Mouse (Mus musculus) spleen, postnatal 36 days (tissue): ENCODE results near the gene Ppip5k2.
A peak's percentile ranks its signal among the peaks of the same experiment; 100 is the strongest.
"Not testable (repeated sequence)": the region's sequence is repeated elsewhere in the genome, so short reads cannot be mapped to it uniquely, and the experiment has no call there.

Experiments
- DNase-seq, 2 experiments: peaks; one replicate each; pipeline ENCODE4 v3.0.0; 2022; ENCODE audit warnings: low spot score in 2 of 2, mixed read lengths in 1 of 2

Gene Ppip5k2

GRCm38 (mm10) chr1:97769904-97770753 is at the start of gene Ppip5k2, which contains the start of gene Gin1:
Gene Ppip5k2 (minus strand): TSS chr1:97770411.
Gene Gin1 (plus strand): TSS chr1:97770172.
- peak; percentile 92 to 93 for DNase-seq

- DNase-seq, result no peak
Observed at GRCm38 (mm10) chr1:97809255-97809912, 39.2 kb upstream of the Ppip5k2 start.

- no peak for DNase-seq
Observed at GRCm38 (mm10) chr1:97804520-97804919, 34.3 kb upstream of the Ppip5k2 start.

GRCm38 (mm10) chr1:97802207-97802902 is 32.1 kb upstream of the Ppip5k2 start:
- DNase-seq, result no peak

DNA sequence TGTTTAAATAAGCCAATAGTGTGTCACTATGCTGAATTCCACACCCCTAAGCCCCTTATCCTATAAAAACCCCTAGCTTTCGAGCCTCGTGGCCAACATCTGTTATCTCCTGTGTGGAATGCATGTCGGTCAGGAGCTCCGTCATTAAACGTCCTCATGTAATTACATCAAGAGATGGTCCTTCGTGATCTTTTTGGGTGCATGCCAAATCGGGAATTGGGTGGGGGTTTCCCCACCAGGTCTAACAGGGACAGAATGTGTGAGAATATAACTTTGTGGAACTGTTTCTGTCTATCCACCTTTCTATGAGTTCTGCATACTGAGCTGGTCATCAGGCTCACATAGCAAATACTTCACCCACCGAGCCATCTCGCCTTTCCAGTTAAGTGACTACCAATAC is 25.7 kb upstream of the Ppip5k2 start:
- no peak for DNase-seq

- DNase-seq, result no peak
Observed at GRCm38 (mm10) chr1:97794110-97794509, 23.9 kb upstream of the Ppip5k2 start.

GRCm38 (mm10) chr1:97788490-97788889 is 18.3 kb upstream of the Ppip5k2 start:
- no peak for DNase-seq

GRCm38 (mm10) chr1:97787674-97788073 is 17.5 kb upstream of the Ppip5k2 start:
- no peak for DNase-seq

GRCm38 (mm10) chr1:97785685-97786393 is 15.6 kb upstream of the Ppip5k2 start:
- peak in 1 of 2 experiments; percentile 12 for DNase-seq

DNA sequence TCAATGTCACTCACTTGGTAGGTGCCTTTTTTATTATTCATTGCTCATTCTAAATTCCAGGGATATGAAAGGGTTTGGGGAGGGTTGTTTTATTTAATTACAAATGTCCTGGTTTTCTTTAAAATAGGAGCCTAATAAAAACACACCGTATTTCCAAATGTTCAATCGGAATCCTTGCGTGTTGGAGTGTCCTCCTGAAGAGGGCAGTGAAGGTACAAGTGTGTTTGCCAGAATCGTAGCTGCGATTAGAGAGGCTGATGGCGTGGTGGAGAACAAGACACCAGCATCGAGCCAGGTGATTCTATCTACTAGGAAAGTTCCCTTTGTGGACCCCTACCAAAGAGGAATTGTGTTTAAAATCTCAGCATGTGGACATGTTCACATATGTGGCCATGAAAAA is 14.7 kb upstream of the Ppip5k2 start:
- no peak for DNase-seq

DNA sequence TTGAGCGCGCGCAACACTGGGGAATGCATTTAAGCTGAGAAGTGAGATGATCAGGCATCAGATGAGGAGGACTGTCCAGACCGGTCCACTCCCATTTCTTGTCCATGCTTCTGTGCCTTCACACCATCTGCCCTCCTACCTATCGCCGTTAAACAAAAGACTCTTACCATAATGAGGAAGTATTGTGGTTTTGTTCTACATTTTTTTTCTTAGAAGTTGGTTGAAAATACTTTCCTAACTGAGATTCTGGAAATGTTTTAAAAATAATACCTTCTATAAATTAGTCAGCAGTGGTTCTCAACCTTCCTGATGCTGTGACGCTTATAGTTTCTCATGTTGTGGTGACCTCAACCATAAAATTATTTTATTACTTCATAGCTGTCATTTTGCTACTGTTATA is 11.5 kb upstream of the Ppip5k2 start:
- no peak for DNase-seq

DNA sequence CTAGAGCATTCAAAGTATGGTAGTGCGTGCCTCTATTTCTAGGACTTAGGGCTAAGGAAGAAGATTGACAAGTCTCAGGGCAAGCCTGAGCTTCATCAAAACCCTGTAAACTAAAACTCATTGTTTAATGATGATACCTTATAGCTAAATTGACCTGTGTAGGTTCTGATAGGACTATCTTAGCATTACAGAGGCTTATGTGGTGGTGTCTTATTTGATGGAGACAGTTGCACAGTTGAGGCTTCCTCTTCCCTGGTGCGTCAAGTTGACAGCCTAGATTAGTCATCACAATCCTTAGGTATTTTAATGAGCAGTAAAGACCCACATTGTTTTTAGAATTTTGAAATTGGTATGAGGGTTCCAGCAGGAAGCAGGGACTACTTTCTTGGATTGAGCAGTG is 3.8 kb upstream of the Ppip5k2 start:
- no peak for DNase-seq

DNA sequence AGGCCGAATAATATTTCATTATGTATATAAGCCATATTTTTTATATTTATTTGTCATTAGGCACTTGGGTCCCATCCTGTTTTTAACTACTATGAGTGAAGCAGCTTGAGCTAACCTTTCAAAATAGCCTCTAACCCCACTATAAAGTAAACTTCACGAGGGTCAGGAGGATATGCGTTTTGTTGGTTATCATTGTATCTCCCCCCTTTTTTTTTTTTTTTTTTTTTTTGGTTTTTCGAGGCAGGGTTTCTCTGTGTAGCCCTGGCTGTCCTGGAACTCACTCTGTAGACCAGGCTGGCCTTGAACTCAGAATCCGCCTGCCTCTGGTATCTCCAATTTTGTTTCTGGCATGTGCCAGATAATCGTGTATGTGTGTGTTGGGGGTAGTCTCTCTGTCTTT is 3.2 kb upstream of the Ppip5k2 start:
- DNase-seq, result no peak

DNA sequence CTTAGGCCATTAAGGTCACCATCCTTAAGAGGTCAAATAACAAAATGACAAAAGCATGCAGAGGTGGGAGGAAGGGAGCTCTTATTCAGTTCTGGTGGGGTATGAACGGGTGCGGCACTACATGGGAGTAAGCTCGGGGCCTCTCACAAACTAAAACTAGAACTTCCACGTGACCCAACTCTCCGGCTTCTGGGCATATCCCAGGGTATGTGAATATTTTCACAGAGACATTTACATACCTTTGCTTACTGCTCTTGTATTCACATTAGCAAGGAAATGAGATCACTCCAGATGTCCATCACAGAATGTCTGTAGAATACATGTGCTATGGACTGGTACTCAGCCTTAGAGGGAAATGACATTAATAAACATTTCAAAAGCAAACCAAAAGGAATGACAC is 1.5 kb upstream of the Ppip5k2 start:
- DNase-seq, result no peak

DNA sequence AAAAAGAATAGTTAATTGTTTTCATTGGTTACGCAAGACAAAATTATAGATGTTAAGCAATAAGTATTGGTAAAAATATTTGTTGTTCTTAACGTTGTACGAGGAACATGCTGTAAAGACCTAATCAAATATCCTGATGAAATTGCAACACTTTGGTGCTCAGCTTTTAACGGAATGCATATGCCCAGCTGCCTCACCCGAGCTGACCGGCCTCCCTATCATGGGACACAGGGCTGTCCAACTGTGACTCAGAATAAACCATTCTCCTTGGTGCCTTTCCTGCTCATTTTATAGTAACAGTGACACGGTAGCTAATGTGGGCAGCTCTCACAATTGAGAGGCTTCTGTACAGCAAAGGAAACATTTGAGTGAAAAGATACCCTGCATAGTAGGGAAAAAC is 907 bp upstream of the Ppip5k2 start:
- no peak for DNase-seq

DNA sequence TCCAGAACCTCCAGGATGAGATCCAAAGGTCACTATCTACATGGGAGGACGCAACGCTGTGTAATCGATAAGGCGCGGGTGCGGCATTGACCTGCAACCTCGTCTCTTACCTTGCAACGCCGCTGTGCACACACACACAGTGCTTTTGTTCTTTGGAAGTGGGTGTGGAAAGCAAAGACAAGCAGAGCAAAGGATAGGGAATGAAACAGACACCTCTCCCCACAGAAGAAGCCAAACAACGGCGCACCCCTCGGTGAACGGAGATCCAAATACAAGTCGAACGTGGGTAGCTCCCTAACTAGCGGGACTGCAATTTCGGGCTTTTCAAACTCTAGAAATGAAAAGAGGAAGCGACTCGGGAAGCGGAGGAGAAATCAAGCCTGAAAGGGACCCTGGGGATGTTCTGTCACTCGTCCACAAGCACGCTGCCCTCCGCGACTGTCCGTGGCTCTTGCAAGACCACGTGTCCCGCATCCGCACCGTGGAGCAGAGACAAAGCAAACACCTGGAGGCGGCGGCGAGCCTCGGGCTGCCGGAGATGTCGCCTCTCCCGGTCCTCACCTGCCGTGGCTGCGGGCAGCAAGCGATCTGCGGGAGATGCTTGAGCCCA is 812 bp downstream of the Ppip5k2 start:
- DNase-seq, result peak in 1 of 2 experiments; percentile 9

DNA sequence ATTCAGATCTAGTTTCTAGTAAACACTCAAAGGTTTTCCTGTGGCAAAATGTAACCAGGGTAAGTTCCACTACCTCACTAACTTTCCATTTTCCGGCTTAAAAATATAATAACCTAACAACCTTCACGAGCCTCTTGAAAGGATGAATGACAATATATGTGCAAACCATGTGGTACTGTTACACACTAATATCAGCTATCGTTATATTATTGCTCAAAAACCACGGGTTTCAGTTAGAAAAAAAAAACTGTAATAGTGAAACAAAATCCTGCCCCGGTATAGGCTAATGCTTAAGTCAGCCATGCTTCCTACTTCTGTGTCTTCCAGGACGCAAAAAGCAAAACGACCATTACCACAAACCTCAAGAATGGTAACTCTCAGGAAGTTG is 1.3 kb downstream of the Ppip5k2 start:
- DNase-seq, result no peak

DNA sequence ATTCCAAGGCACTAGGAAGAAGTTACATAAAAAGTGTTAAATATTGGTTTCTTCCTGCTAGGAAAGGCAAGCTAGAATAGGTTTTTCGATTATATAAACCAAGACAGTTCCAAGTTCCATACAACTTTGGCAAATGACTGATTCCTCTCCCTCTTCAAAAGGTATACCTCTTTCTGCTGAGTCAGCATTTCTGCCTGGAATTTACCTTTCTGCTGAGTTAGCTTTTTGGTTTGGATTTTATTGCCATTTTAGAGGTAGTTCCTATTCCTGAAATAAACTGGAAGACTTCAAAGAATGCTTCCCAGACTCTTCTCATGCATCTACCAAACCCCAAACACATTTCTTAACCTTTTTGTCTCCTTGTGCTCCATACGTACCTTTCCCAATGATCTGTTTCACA is 2.1 kb downstream of the Ppip5k2 start:
- no peak for DNase-seq

DNA sequence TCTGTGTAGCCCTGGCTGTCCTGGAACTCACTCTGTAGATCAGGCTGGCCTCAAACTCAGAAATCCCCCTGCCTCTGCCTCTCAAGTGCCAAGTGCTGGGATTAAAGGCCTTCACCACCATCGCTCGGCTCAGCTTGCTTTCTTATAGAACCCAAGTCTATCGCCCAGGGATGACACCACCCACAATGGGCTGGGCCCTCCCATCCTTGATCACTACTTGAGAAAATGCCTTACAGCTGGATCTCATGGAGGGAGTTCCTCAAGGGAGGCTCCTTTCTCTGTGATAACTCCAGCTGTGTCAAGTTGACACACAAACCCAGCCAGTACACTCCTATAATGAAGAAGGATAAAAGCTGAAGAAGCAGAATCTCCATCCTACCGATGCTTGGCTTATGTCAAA is 4.5 kb downstream of the Ppip5k2 start:
- not testable (repeated sequence) for DNase-seq

DNA sequence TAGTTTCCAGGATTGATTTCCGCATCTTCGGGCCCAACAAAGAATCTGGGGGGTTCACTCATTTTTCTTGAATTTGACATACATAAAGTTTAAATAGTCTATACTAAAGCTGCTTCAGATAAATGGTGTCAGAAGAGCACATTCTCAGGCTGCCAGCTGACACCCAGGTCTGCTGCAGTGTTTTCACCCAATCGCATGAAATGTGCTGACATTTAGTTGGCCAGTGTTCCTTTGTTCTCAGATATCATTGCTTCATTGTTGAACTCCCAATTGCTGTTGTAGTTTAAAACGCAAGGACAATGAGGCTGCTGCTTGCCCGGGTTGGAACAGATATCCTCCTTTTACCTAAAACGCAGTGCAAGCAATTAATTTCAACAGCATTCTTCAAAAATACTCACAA is 8.7 kb downstream of the Ppip5k2 start:
- DNase-seq, result no peak

DNA sequence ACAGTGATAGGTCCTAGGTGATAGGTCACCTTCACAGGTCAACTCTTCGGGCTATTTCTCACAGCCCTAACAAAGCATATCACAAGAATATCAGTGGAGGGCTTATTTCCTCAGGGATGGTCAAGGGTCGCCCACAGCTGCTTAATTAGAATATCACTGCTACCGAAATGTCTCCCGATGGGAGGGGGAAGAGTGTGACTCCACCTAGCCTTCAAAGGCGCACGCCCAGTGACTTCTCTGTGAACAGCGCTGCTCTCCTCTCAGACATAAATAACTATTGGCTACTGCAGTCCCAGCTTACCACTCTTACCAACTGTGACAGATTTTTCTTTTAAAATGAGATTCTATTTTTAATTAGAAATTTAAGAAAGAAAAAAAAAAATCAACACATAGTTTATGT is 9.6 kb downstream of the Ppip5k2 start:
- no peak for DNase-seq

- no peak for DNase-seq
Observed at GRCm38 (mm10) chr1:97759841-97760240, 10.4 kb downstream of the Ppip5k2 start.
